Mouse (Mus musculus): Measurements from ENCODE around the gene Parvb. TPM values are rescaled to one million over a fixed set of nuclear protein-coding genes. Genes with fewer than 3 reads are reported as not detected.

The Parvb gene
- polyA plus RNA-seq, 1 experiment, result 8.5 TPM

- TF ChIP-seq POLR2A (IDR thresholded peaks at IDR 0.05; ENCODE audit: low read depth, low read length), result no peak
- DNase-seq, result no peak
- no peak overlapping the region for H3K27ac ChIP-seq (ENCODE audit: insufficient read depth, low read depth, low read length)
- H3K4me3 ChIP-seq (ENCODE audit: insufficient read depth, low read depth, low read length), result no peak overlapping the region
- no peaks in the 10 kb centered on the region for H3K4me1 ChIP-seq (ENCODE audit: control insufficient read depth, insufficient read depth, low read length)
- 84% methylated on average over 2 of the region's 2 CpGs for WGBS
- no peaks in the 10 kb centered on the region for H3K27me3 ChIP-seq (replicated peaks; ENCODE audit: control insufficient read depth, insufficient read depth, low read length)
- no peaks in the 10 kb centered on the region for H3K36me3 ChIP-seq (ENCODE audit: control insufficient read depth, insufficient read depth, low read length)
Observed at GRCm38 (mm10) chr15:84300591-84300990, 68.7 kb downstream of the Parvb start.

GRCm38 (mm10) chr15:84301026-84301425 lies 69.2 kb downstream of the Parvb start:
- Histone ChIP-seq H3K27me3 (replicated peaks; ENCODE audit: control insufficient read depth, insufficient read depth, low read length) (no peaks in the 10 kb centered on the region), H3K27ac (ENCODE audit: insufficient read depth, low read depth, low read length) (no peak overlapping the region), H3K4me1 (ENCODE audit: control insufficient read depth, insufficient read depth, low read length) (no peaks in the 10 kb centered on the region), H3K36me3 (ENCODE audit: control insufficient read depth, insufficient read depth, low read length) (no peaks in the 10 kb centered on the region), H3K4me3 (ENCODE audit: insufficient read depth, low read depth, low read length) (no peak overlapping the region)
- 35% methylated on average over 7 of the region's 7 CpGs for WGBS
- DNase-seq, result no peak
- no peak for TF ChIP-seq CTCF (conservative IDR thresholded peaks at IDR 0.05; ENCODE audit: insufficient read depth, insufficient read length, low read depth, low read length)
- TF ChIP-seq POLR2A (IDR thresholded peaks at IDR 0.05; ENCODE audit: low read depth, low read length), result no peak

GRCm38 (mm10) chr15:84301641-84302420 lies 70.0 kb downstream of the Parvb start:
- 72% methylated on average over 8 of the region's 8 CpGs for whole genome bisulfite sequencing
- Histone ChIP-seq H3K27ac (ENCODE audit: insufficient read depth, low read depth, low read length) (no peak overlapping the region), H3K36me3 (ENCODE audit: control insufficient read depth, insufficient read depth, low read length) (no peaks in the 10 kb centered on the region), H3K4me3 (ENCODE audit: insufficient read depth, low read depth, low read length) (no peak overlapping the region), H3K27me3 (replicated peaks; ENCODE audit: control insufficient read depth, insufficient read depth, low read length) (no peaks in the 10 kb centered on the region), H3K4me1 (ENCODE audit: control insufficient read depth, insufficient read depth, low read length) (no peaks in the 10 kb centered on the region)
- DNase-seq, result no peak
- no peak for TF ChIP-seq CTCF (conservative IDR thresholded peaks at IDR 0.05; ENCODE audit: insufficient read depth, insufficient read length, low read depth, low read length)
- TF ChIP-seq POLR2A (IDR thresholded peaks at IDR 0.05; ENCODE audit: low read depth, low read length), result no peak

GRCm38 (mm10) chr15:84303264-84303663 lies 71.4 kb downstream of the Parvb start:
- TF ChIP-seq CTCF (conservative IDR thresholded peaks at IDR 0.05; ENCODE audit: insufficient read depth, insufficient read length, low read depth, low read length) (no peak), POLR2A (IDR thresholded peaks at IDR 0.05; ENCODE audit: low read depth, low read length) (no peak)
- Histone ChIP-seq H3K4me1 (ENCODE audit: control insufficient read depth, insufficient read depth, low read length) (no peaks in the 10 kb centered on the region), H3K36me3 (ENCODE audit: control insufficient read depth, insufficient read depth, low read length) (no peaks in the 10 kb centered on the region), H3K4me3 (ENCODE audit: insufficient read depth, low read depth, low read length) (no peak overlapping the region), H3K27me3 (replicated peaks; ENCODE audit: control insufficient read depth, insufficient read depth, low read length) (no peaks in the 10 kb centered on the region), H3K27ac (ENCODE audit: insufficient read depth, low read depth, low read length) (no peak overlapping the region)
- no peak for DNase-seq
- WGBS, result 56% methylated on average over 10 of the region's 10 CpGs

GRCm38 (mm10) chr15:84305333-84305732 lies 73.5 kb downstream of the Parvb start:
- TF ChIP-seq POLR2A (IDR thresholded peaks at IDR 0.05; ENCODE audit: low read depth, low read length) (no peak), CTCF (conservative IDR thresholded peaks at IDR 0.05; ENCODE audit: insufficient read depth, insufficient read length, low read depth, low read length) (no peak)
- Histone ChIP-seq H3K27ac (ENCODE audit: insufficient read depth, low read depth, low read length) (no peak overlapping the region), H3K4me1 (ENCODE audit: control insufficient read depth, insufficient read depth, low read length) (no peaks in the 10 kb centered on the region), H3K36me3 (ENCODE audit: control insufficient read depth, insufficient read depth, low read length) (no peaks in the 10 kb centered on the region), H3K4me3 (ENCODE audit: insufficient read depth, low read depth, low read length) (no peak overlapping the region), H3K27me3 (replicated peaks; ENCODE audit: control insufficient read depth, insufficient read depth, low read length) (no peaks in the 10 kb centered on the region)
- 65% methylated on average over 10 of the region's 10 CpGs for WGBS
- no peak for DNase-seq

- Histone ChIP-seq H3K27me3 (replicated peaks; ENCODE audit: control insufficient read depth, insufficient read depth, low read length) (no peaks in the 10 kb centered on the region), H3K4me3 (ENCODE audit: insufficient read depth, low read depth, low read length) (no peak overlapping the region), H3K36me3 (ENCODE audit: control insufficient read depth, insufficient read depth, low read length) (no peaks in the 10 kb centered on the region), H3K27ac (ENCODE audit: insufficient read depth, low read depth, low read length) (no peak overlapping the region), H3K4me1 (ENCODE audit: control insufficient read depth, insufficient read depth, low read length) (no peaks in the 10 kb centered on the region)
- WGBS, result 77% methylated on average over 11 of the region's 11 CpGs
- no peak for DNase-seq
- TF ChIP-seq CTCF (conservative IDR thresholded peaks at IDR 0.05; ENCODE audit: insufficient read depth, insufficient read length, low read depth, low read length), result no peak
- TF ChIP-seq POLR2A (IDR thresholded peaks at IDR 0.05; ENCODE audit: low read depth, low read length), result no peak
Observed at GRCm38 (mm10) chr15:84310271-84310670, 78.4 kb downstream of the Parvb start.

GRCm38 (mm10) chr15:84311295-84312085 lies 79.6 kb downstream of the Parvb start:
- TF ChIP-seq CTCF (conservative IDR thresholded peaks at IDR 0.05; ENCODE audit: insufficient read depth, insufficient read length, low read depth, low read length) (no peak), POLR2A (IDR thresholded peaks at IDR 0.05; ENCODE audit: low read depth, low read length) (no peak)
- Histone ChIP-seq H3K4me1 (ENCODE audit: control insufficient read depth, insufficient read depth, low read length) (no peaks in the 10 kb centered on the region), H3K4me3 (ENCODE audit: insufficient read depth, low read depth, low read length) (no peak overlapping the region), H3K36me3 (ENCODE audit: control insufficient read depth, insufficient read depth, low read length) (no peaks in the 10 kb centered on the region), H3K27ac (ENCODE audit: insufficient read depth, low read depth, low read length) (no peak overlapping the region), H3K27me3 (replicated peaks; ENCODE audit: control insufficient read depth, insufficient read depth, low read length) (no peaks in the 10 kb centered on the region)
- no peak for DNase-seq
- 67% methylated on average over 9 of the region's 9 CpGs for WGBS

Measured in kidney, adult 2 months (tissue).